Mouse (Mus musculus): ENCODE data around the gene Lrig2.
A peak's percentile ranks its signal among the peaks of the same experiment; 100 is the strongest.
"Not testable (repeated sequence)": the region's sequence is repeated elsewhere in the genome, so short reads cannot be mapped to it uniquely, and the experiment has no call there.

Lrig2 gene

DNA sequence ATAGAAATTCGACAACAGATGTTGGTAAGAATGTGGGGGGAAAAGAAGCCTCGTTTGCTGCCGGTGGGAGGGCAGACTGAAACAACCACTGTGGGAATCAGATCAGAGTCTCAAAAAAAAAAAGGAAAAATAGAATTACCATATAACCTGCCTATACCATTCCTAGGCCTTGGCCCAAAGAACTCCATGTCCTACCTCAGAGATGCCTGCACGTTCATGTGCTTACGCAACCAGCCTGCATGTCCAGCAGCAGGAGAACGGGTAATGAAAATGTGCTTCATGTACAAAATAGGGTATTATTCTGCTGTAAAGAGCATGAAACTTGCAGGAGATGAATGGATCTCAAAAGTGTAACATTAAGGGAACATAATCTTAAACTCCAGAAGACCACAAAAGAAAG lies 79.1 kb downstream of the Lrig2 start:
- DNase-seq (ENCODE audit: low read depth, low spot score): no peak

DNA sequence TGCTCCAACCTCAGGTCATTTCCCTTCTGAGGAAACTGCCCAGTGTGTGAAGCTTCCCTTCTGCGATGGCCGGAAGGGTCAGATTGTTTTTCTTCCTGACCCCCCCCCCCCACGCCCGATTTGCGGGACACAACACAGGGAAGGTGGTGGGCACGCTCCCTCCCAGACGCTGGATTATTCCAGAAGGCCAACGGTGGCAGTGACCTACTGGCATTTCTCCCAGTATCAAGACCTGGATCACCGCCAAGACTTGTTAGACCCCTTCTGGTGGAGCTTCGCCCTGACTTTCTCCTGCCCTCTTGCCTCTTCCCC lies 79.9 kb downstream of the Lrig2 start:
- DNase-seq (ENCODE audit: low read depth, low spot score): no peak

DNA sequence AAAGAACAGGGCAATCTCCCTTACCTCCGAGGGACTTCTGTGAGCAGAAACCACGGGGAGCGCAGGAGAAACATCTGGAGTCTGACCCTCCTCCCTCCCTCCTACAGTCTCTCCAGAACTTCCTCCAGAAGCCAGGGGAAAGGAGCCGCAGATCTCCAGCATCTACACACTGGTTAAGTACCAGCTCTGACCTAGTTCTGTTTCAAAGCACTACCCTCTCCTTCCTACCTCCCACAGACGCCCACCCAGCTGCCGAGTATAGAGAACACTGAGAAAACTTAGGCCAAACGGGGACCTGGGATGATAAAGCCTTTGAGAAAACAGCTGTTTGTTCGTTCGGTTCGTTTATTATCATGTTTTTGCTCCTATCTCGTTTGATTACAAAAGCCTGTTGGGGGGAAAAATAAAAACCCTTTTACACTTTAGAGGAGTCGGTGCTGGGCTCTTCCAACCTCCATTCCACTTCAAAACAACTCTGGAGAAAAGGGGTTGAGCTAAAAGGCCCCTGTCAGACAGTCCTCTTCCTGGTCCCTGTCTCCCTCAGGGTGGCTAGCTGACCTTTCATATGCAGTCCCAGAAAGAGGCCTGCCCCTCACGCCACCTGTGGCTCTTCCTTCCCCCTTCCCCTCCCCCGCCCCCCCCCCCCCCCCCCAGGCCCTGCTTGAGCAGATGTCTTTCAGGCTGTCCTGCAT lies 80.4 kb downstream of the Lrig2 start:
- DNase-seq (ENCODE audit: low read depth, low spot score): no peak

DNA sequence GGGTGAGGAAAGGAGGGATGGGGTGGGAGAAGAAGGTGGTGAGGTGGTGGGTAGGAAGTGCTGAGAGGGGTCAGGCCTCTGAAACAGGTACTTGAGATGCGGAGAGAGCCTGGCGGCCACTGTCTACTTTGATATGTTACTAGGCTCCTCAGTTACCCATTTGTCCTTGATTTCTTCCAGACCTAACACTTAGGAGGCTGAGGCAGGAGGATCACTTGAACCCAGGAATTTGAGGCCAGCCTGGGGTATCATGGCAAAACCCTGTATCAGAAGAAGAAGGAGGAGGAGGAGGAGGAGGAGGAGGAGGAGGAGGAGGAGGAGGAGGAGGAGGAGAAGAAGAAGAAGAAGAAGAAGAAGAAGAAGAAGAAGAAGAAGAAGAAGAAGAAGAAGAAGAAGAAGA lies 84.4 kb downstream of the Lrig2 start:
- not testable (repeated sequence) for DNase-seq (ENCODE audit: low read depth, low spot score)

DNA sequence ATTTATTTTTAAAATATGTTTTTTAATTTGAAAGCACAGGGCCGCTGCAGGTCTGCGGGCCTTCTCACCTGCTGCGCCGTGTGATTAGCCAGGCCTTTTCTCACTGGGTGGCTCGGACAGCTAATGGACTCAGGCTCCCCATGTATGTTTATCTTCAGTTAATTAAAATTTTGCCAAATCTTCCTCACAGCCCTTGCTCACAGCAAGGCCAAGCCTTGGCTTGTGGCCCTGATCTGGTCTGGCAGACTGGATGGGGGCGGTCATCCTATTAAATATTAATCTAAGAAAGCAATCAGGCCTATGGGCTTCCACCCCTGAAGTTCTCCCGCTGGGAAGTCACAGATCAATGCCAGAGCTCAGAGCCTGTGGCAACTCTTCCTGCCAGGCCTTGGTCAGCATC lies 87.4 kb downstream of the Lrig2 start:
- DNase-seq (ENCODE audit: low read depth, low spot score): no peak

DNA sequence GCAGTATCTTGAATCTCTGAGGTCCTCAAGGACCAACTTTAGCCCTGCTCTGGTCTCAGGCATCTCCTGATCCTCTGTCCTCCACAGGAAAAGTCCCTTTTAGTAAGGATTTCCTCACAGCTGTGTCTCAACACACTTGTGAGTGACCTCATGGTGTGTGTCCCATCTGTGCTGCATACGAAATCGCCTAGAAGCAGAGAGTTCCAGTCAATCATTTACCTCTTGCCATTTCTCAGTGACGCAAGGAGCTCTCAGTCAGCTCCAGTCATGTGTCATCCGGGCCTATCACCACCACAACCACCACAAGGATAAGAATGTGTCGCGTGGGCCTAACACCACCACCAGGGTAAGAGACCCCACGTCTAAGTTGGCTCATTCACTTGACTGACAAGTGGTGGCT lies 90.8 kb downstream of the Lrig2 start:
- no peak for DNase-seq (ENCODE audit: low read depth, low spot score)

DNA sequence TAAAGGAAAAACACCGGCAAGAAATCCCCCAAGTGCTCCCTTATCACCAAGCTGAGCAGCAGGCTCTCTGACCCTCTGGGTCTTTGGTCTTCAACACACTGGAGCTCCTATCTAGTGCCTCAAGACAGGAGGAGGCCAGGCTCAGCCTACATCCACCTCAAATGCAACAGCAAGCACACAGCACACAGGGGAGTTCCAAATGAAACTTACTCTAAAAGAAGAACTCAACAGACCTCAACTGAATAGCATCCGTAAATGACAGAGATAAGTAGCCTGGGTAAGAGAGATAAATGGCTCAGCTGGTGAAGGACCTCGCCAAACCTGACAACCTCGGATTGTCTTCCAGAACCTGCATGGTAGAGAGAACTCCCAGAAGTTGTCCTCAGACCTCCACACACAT lies 91.7 kb downstream of the Lrig2 start:
- no peak for DNase-seq (ENCODE audit: low read depth, low spot score)

DNA sequence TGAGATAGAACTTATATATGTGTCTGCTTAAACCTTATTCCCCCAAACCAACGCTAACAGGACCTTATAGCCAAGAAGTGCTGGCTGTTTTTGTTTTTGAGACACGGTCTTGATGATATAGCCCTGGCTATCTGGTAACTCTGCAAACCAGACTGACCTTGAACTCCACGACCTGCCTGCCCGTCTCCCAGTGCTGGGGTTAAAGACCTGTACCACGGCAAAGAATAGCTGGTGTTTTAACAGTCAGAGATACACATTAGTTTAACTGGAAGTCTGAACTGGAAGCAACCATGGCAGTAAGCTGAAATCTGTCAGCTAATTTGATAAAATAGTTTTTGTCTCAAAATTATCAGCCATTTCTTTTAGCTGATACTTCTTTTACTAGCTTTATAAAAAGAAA lies 94.9 kb downstream of the Lrig2 start:
- DNase-seq (ENCODE audit: low read depth, low spot score): no peak

DNA sequence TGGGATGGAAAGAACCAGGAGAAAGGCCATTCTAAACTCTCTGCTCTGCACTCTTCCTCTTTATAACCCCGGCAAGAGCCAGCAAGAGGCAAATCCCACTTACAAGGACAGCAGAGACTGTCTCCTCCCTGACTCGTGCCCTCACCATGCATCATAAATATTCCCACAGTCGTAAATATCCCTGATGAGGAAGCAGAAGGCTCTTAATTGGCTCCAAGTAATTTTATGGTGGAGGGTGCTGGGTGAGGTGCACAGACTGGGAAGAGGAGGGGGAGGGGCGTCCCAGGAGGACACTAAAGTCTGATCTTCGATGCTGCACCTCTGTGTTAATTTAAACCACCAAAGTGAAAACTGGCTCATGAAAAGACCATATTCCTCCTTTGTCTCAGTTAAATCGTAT lies 99.2 kb downstream of the Lrig2 start:
- DNase-seq (ENCODE audit: low read depth, low spot score): no peak

DNA sequence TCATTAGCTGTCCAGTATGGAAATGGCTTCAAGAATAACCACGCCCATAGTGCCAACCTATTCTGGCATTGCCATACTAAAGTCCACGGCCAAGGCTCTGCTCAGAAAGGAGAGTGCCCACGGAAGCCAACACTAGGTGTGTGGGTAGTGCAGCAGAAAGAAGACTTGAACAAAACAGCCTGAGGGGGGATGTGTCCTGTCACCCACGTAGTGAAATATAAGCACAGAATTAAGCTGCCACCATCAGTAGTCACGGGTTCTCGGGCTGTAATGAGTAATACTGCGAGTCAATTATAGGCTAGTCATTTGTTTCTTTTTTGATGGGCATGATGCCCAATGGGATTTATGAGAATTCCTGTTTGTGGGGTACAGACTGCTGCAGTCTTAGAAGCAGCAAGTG lies 104.2 kb downstream of the Lrig2 start:
- no peak for DNase-seq (ENCODE audit: low read depth, low spot score)

DNA sequence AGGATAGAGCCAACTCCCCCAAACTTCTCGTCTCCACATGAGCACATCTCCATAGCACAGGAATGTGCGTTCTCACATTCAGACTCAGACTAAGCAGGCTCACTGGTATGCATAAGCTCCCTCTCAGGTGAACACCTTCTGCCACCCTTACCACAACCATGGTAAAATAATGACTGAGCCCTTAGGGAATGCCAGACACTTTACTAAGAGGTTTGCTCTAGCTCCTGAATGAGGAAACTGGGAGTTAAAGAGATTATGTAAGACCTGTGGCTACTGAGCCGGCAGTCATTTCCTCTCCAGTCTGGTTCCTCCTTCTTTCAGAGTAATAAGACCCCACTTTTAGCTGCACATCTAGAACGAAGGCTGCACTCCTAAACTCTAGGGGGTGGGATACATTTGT lies 108.1 kb downstream of the Lrig2 start:
- DNase-seq (ENCODE audit: low read depth, low spot score): no peak

DNA sequence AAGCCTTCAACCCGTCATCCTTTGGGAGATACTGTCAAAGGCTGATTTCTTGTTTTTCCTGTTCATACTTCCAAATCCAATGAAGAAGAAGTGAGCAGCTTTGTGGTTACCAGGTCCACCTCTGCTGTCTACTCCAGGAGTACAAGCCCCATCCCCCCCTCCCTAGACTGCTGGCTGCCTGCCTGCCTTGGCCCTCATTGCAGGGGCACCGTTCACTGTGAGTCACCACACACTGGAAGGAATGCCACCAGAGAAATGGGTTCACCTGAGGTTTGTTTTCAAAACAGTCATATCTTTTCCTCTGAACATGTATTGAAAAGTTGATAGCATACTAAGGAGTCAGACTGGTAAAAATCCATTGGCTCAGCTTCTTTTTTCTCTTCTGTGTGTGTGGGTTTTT lies 110.5 kb downstream of the Lrig2 start:
- no peak for DNase-seq (ENCODE audit: low read depth, low spot score)

DNA sequence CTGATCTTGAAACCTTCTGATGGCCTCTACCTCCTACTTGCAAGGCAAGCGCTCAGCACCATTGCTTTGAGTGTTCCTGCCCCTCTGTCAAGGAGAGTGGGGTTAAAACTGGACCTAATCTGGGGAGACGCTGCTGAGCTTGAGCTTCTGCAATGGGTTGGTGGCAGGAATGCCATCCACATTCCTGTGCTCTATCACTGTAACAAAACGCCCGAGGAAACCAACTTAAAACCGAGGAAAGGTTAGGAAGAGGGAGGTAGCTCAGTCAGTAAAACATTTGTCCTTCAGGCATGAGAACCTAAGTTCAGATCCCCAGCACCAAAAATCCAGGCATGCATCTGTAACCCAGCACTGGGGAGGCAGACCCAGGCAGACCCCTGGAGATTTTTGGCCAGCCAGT lies 111.6 kb downstream of the Lrig2 start:
- DNase-seq (ENCODE audit: low read depth, low spot score): no peak

DNA sequence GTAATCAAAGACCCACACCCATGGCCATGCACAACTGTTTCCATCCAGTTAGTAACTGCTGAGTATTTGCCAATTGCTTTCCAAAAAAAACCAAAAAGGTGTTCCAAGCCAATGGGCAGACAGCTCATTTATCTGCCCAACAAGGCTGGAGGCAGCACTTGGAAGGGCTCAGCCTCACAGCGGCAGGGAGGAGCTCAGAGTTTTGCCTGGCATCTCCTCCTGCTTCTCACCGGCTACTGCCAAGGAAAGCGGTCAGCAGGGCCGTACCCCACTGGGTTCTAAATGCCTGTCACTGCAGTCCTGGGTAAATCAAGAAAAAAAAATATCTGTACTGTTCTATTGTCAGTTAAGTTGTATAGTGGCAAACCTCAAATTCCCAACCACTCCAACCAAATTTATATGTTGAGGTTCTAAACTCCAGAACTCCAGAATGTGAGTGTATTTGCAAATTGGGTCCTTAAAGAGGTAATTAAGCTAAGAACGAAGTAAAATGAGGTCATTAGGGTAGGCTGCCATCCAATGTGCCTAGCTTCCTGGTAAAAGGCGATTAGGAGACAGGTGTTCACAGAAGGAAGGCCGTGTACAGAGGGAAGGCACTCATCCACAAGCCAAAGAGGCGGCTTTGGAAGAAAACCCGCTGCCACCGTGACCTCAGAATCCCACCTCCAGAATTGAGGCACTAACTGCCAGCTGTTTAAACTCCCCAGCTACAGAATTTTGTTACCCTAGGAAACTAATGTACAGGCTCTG lies 112.2 kb downstream of the Lrig2 start:
- no peak for DNase-seq (ENCODE audit: low read depth, low spot score)

DNA sequence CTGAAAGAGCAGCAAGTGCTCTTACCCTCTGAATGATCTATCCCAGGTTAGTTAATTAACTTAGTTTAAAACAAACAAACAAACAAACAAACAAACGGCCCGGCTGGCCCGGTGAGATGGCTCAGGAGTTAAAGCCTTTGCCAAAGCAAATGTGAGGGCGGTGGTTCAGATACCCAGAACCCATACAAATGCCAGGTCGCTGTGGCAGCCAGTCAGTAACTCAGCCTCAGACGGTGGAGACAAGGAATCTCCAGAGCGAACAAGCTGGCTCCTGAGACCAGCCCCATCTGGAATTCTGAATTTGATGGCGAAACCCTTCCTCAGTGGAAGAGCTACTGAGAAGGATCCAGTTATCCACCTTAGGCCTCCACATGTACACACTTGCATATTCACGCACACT lies 114.4 kb downstream of the Lrig2 start:
- no peak for DNase-seq (ENCODE audit: low read depth, low spot score)

DNA sequence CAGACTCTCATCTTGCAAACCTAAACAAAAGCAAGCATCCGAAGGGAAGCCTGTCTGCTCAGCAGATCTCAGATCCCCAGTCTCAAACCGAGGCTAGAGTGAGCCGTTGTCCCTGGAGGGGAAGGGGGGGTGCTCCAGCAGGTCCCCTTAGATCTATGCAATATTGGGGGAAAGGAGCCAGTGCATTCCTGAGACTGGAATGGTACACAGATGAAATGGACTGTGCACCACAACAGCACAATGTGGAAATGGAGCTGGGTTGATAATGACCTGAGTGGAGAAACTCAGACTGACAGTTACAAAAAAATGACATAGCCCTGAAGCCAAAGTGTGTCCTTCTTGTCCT lies 115.0 kb downstream of the Lrig2 start:
- no peak for DNase-seq (ENCODE audit: low read depth, low spot score)

DNA sequence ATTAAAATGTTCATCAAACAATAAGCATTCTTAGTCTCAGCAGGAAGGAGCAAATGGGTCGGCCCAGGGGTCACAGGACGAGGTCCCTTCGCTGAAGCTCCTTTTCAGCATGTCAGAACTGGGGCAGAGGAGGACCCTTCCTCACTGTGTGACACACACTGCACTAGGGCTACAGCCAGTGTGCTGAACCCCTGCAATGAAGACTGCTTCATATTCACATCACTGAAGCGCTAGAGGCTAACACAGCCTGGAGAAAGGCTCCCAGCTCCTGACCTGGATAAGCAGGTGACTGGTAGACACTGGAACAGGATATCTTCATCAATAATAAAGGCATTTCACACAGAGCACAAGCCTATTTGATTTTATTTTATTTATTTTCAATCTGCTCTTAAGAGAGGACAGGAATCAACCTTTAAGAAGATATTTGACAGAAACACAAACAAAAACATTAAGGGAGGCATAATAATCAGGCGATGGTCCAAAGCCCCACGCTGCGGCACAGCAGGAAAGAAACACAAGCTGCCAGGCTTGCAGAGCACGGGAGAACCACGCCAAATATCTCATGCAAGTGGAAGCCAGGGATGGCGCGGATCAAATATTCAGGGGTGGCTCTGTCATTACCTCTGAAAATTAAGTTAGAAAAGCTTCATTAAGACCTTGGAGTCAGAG lies 115.5 kb downstream of the Lrig2 start:
- no peak for DNase-seq (ENCODE audit: low read depth, low spot score)

DNA sequence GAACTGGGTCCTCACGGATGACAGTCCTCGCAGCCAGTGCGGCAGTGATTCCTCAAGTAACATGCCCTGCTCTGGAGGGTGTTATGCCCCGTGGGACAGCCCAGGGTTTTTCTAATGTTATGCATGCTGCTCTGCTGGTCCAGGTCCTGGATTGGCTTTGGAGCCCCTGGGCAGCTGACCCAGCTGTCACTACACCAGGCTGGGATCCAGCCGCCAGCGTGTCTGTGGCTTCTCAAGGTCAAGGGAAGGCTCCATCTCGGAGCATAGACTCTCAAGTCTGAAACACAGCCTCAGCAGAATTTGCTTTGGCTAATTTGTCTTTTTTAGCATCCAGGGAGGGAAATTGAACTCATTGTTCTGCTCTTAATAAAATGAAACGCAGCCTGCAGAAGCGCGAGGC lies 121.6 kb downstream of the Lrig2 start:
- DNase-seq (ENCODE audit: low read depth, low spot score): no peak

DNA sequence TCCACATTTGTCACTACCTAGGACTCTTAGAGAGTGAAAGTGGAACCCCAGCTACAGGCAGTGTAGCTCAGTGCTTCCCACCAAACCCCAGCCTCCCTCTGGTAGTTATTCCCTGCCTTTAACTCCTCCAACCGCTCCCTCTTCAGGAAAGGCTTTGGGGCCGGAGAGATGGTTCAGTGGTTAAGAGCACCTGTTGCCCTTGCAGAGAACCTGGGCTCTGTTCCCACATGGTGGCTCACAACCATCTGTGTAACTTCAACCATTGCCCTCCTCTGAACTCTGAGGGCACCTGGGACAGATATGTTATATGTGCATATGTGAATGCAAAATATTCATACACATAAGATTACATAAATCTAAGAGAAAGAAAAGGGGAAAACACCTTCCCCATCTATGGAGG lies 122.3 kb downstream of the Lrig2 start:
- no peak for DNase-seq (ENCODE audit: low read depth, low spot score)

DNA sequence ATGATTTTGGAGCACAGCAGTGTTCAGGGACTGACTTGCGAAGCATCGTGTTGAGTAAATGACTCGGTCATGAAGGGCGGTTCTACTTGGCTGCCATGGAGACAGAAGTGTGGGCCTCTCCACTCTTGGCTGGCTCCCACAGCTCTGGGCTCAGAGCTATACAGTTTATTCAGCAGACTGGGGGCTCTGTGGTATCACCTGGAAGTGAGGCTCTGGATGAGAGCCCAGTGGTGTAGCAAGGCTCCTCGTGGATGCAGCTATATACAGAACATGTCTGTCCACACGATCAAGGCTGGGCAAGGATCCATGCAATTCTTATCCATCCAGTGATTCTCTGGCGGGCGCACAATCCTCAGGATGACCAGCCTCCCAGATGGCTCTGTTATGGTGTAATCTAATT lies 126.1 kb downstream of the Lrig2 start:
- peak; percentile 9 for DNase-seq (ENCODE audit: low read depth, low spot score)

DNA sequence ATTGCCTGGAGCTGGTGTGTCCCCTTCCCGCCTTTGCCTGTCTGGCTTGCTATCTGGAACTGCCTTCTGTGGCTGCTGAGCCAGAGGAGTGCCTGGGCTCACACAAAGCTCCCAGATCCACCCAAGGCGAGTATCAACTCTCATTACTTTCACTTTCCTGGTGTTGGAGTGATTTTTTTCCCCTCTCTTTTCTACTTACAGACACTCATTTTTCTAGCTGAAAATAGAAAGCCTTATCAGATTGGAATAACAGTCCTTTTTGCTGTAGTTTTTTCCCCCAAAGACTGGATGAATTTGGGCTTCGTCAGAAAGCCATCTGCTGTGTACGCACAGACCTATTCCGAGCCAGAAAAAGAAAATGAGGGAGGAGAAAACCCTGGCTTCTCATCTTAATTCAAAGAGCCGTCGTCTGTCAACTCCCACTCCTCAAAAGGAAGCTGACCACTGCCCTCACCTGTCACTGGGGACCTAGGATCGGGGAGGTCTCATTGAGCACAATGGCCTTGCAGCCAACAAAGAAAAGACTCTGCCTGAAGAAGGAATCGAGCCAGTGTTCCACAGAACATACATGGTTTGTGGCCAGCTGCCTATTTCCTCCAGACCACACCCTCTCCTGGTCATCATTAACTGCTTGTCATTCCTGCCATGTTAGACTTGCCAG lies 127.9 kb downstream of the Lrig2 start:
- DNase-seq (ENCODE audit: low read depth, low spot score): no peak

DNA sequence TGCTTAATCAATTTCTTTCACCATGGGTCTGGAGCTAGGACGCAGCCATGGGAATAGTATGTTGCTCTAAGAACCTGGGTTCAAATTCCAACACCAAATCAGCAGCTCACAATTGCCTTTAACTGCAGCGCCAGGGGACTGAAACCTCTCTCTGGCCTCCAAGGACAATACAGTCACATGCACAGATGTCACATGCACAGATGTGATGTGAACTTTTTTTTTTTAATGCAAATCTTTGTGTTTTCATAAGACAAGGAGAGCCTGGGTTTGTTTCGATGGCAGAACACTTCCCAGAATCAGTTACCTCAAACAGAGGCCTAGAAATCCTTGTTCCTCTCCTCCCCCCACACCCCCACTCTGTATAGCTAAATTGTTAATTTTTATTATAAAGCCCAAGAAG lies 133.5 kb downstream of the Lrig2 start:
- no peak for DNase-seq (ENCODE audit: low read depth, low spot score)

DNA sequence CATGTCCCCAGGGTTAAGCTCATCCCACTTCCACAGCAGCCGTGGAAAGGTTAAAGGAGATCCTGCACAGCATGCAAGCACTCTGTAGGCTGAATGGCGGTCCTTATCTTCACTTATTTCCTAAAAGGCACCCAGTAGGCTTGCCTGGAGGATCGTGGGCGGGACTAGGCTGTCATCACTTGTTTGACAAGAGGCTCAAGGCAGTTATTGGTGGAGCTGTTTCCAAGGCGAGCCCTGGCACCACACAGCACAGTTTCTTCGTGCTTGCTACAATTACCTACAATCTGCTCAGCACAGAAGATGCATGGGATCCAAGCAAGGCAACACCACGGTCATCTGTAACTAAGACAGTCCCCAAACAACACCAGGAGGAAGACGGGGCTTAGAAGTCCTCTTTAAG lies 137.8 kb downstream of the Lrig2 start:
- peak; percentile 30 for DNase-seq (ENCODE audit: low read depth, low spot score)
